Mouse (Mus musculus) pancreas, adult 10 weeks (tissue): ENCODE results near the gene Baz2b. TPM values are rescaled to one million over a fixed set of nuclear protein-coding genes. Genes with fewer than 3 reads are reported as not detected.

Source experiments
- polyA plus RNA-seq: library from polyadenylated mRNA; stranded (reverse); fragments of 350-450 nt; fragmentation: Illumina TruSeq; extraction: RNeasy Lipid Tissue Mini Kit (QIAGEN cat#74804); gene quantifications from one replicate; pipeline ENCODE4 v1.2.3, GENCODE M21; 2015; ENCODE audit warnings: low read depth, low replicate concordance; ENCODE audit not compliant: insufficient read depth

Baz2b gene
- polyA plus RNA-seq: 13.7 TPM

GRCm38 (mm10) chr2:60209703-60210651 lies at the start of gene Baz2b, which contains the start of gene March7:
Baz2b (minus strand) TSS chr2:60209839.
March7 (plus strand) TSS chr2:60209887.

GRCm38 (mm10) chr2:59881831-59882741 lies 327.6 kb downstream of the Baz2b start, which contains the start of gene Wdsub1:
Wdsub1 (minus strand) TSS chr2:59882591.

Other genes starting within 250 kb of the Baz2b start
- 12.2 TPM for gene March7, start within 50 bp of the Baz2b start, polyA plus RNA-seq
- gene Cd302, start 74.6 kb upstream of the Baz2b start, polyA plus RNA-seq: 8.2 TPM
- 0.37 TPM for gene Ly75, start 173.5 kb upstream of the Baz2b start, polyA plus RNA-seq